Mouse (Mus musculus): ENCODE data around the gene Chuk. TPM values are rescaled to one million over a fixed set of nuclear protein-coding genes. Genes with fewer than 3 reads are reported as not detected.

Chuk gene
- polyA plus RNA-seq (2016; fragmentation: Nextera tagmentation; extraction: Ambion mirVana) = 55.2 and 56.6 TPM in 2 replicates

DNA sequence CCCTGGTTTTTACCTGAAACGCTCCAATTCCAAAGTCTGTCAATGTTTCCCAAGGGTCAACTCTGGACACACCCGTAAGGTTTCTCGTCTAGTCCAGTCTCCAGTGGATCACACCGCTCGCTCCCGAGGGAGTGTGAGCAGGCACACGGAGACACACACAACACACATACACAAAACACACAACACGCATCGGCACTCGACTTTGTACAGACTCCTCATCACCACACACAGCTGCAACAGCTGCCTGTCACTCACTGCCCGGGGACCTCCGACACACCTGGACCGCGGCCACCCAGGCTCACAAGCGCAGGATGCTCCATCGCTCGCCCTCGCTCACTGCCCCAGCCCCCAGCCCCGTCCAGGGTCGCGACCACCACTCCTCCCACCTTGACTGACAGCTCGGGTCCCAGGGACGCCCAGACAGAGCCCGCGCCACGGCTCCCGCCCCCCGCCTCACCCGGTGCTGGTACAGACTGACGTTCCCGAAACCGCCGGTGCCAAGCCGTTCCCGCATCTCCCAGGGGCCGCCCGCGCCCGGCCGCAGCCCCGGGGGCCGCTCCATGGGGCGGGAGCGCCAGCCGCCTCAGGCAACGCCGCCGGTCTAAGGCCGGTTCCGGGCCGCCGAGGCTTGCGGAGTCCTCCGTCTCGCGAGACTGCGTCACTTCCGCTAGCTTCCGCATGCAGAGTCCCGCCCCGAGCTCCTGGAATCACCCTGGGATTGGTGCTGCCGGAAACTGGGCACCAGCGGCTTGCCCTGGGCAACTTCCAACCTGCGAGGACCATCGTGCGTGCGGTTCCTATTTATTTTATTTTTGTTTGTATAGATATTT is at the start of gene Chuk:
Gene Chuk (minus strand): TSS at position 650 of the 830 bp plus-strand sequence.
- Histone ChIP-seq H3K9me3 (no peaks in the 10 kb centered on the region), H3K4me2 (peak within 1 kb of the TSS; percentile 94), H3K27ac (peak within 1 kb of the TSS; percentile 41; the same call in 1 of the 2 replicates), H3K9ac (replicated peaks) (peak within 1 kb of the TSS; percentile 97), H3K4me1 (replicated peaks) (peaks cover 10% of the 10 kb centered on the region), H3K36me3 (peaks cover 32% of the 10 kb centered on the region), H3K4me3 (replicated peaks) (peak within 1 kb of the TSS; percentile 96), H3K27me3 (no peaks in the 10 kb centered on the region; the same call in 1 of the 2 replicates)
- under 1% methylated on average over 67 of the region's 67 CpGs for WGBS
- ATAC-seq (ENCODE audit: insufficient number of reproducible peaks, insufficient read depth, low FRiP score, low TSS enrichment, low read depth) = peak; percentile 95

DNA sequence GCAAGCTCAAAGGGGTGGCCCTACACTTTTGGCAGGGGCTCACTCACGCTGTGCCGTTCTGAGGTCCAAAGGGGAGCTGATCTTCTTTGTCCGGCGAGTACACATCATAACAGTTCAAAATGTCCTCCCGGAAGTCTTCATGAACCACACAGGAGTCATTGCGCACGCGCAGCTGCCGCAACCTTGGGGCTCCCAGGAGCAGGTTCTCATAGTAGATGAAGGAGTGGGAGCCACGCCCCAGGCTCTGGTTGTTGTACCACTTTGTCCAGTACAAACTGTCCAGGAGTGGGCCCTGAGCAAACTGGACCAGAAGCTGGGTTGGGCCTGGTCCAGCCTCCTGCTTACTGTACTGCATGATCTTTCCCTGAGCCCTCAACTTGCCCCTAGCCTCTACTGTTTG is 49.7 kb upstream of the Chuk start:
- no peaks in the 10 kb centered on the region for H3K4me1 ChIP-seq (replicated peaks)
- H3K36me3 ChIP-seq = no peaks in the 10 kb centered on the region
- H3K9me3 ChIP-seq = no peaks in the 10 kb centered on the region
- H3K4me2 ChIP-seq = no peak overlapping the region
- H3K4me3 ChIP-seq (replicated peaks) = no peak overlapping the region
- no peak overlapping the region for H3K9ac ChIP-seq (replicated peaks)
- no peak overlapping the region for H3K27ac ChIP-seq
- WGBS = 93% methylated on average over 10 of the region's 10 CpGs
- peaks cover 29% of the 10 kb centered on the region for H3K27me3 ChIP-seq
- no peak for ATAC-seq (ENCODE audit: insufficient number of reproducible peaks, insufficient read depth, low FRiP score, low TSS enrichment, low read depth)

DNA sequence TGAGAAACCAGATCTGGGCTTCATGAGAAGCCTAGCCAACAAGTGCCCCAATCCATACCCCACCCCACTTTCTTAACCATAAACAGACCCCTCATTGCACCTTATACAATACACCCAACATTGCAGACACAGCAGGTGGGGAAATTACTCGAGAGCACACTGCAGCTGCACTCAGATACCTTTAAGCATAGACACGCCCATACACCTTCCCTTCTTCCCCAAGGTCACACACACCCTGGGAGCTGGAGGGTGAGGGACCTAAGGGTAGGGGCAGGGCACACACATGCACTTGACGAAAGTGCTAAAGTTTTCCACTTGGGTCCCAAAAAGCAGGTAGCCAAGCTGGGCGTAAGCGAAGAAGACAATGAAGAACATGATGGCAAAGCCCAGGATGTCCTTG is 46.5 kb upstream of the Chuk start:
- no peak for ATAC-seq (ENCODE audit: insufficient number of reproducible peaks, insufficient read depth, low FRiP score, low TSS enrichment, low read depth)
- no peaks in the 10 kb centered on the region for H3K36me3 ChIP-seq
- H3K4me1 ChIP-seq (replicated peaks) = no peaks in the 10 kb centered on the region
- H3K4me3 ChIP-seq (replicated peaks) = no peak overlapping the region
- no peak overlapping the region for H3K9ac ChIP-seq (replicated peaks)
- H3K9me3 ChIP-seq = no peaks in the 10 kb centered on the region
- H3K27ac ChIP-seq = no peak overlapping the region
- no peak overlapping the region for H3K4me2 ChIP-seq
- WGBS = 81% methylated on average over 5 of the region's 5 CpGs
- peaks cover 38% of the 10 kb centered on the region for H3K27me3 ChIP-seq

DNA sequence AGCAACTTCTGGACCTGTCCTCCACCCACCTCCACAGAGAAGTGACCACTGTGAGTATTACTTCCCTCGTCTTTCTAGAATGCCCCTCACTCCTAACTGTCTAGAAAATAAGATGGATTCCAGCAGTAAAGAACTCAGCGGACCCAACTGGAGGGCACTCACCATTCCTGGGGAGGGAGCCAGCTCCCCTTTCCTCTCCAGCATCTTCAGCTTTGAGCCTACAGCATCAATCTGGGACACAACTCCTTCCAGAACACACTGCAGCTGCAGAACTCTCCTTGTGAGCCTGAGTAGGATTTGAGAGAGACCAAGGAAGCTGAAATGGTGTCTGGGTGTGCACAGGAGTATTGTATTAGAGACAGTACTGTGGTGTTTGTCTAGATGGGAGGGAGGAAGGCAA is 41.7 kb upstream of the Chuk start:
- Histone ChIP-seq H3K4me2 (no peak overlapping the region), H3K36me3 (peaks cover 8% of the 10 kb centered on the region), H3K27ac (no peak overlapping the region), H3K4me1 (replicated peaks) (peaks cover 7% of the 10 kb centered on the region), H3K9ac (replicated peaks) (no peak overlapping the region), H3K27me3 (peaks cover 27% of the 10 kb centered on the region), H3K4me3 (replicated peaks) (no peak overlapping the region), H3K9me3 (no peaks in the 10 kb centered on the region)
- 70% methylated on average over 2 of the region's 2 CpGs for WGBS
- ATAC-seq (ENCODE audit: insufficient number of reproducible peaks, insufficient read depth, low FRiP score, low TSS enrichment, low read depth) = no peak

DNA sequence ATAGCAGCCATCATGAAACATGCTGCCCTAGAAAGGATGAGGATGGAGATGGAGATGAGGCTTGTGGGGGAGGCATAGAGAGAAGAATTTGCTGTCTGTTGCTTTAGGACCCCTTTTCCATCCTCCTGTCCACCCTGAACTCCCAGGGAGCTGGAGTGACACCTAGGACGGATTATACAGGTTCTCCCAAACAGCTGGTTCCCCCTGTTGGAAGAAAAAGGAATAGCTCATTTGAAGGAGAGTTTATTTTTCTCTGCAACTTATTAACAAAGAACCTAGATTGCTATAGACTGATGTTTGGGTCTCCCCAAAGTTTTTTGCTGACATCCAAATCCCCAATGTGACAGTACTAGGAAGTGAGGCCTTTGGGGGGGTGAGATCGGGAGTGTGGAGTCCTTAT is 41.1 kb upstream of the Chuk start:
- Histone ChIP-seq H3K36me3 (peaks cover 13% of the 10 kb centered on the region), H3K9ac (replicated peaks) (no peak overlapping the region), H3K9me3 (no peaks in the 10 kb centered on the region), H3K4me1 (replicated peaks) (peaks cover 7% of the 10 kb centered on the region), H3K27ac (no peak overlapping the region), H3K4me3 (replicated peaks) (no peak overlapping the region), H3K4me2 (no peak overlapping the region), H3K27me3 (peaks cover 24% of the 10 kb centered on the region)
- WGBS = 28% methylated on average over 2 of the region's 2 CpGs
- no peak for ATAC-seq (ENCODE audit: insufficient number of reproducible peaks, insufficient read depth, low FRiP score, low TSS enrichment, low read depth)

DNA sequence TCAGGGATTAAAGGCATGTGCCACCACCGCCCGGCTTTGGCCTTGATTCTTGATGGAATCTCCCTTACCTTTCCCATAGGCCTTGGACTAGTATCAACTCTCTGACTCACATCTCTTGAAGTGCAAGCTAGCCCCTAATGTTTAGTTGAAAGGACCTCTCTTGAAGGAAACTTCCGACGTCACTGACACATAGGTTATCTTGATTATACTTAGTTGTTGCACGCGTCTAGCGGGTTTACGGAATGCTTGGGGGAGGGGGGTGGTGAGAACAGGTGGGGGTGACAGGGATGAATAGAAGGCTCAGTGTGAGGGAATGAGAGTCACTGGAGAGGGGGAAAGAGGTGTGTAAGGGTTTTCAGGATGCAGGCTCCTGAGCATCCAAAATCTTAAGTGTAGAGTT is 39.7 kb upstream of the Chuk start:
- Histone ChIP-seq H3K4me1 (replicated peaks) (peaks cover 7% of the 10 kb centered on the region), H3K27me3 (peaks cover 14% of the 10 kb centered on the region; the same call in 1 of the 2 replicates), H3K36me3 (peaks cover 27% of the 10 kb centered on the region), H3K9me3 (no peaks in the 10 kb centered on the region), H3K9ac (replicated peaks) (no peak overlapping the region), H3K4me3 (replicated peaks) (no peak overlapping the region), H3K27ac (no peak overlapping the region), H3K4me2 (no peak overlapping the region)
- WGBS = 96% methylated on average over 8 of the region's 8 CpGs
- ATAC-seq (ENCODE audit: insufficient number of reproducible peaks, insufficient read depth, low FRiP score, low TSS enrichment, low read depth) = no peak

DNA sequence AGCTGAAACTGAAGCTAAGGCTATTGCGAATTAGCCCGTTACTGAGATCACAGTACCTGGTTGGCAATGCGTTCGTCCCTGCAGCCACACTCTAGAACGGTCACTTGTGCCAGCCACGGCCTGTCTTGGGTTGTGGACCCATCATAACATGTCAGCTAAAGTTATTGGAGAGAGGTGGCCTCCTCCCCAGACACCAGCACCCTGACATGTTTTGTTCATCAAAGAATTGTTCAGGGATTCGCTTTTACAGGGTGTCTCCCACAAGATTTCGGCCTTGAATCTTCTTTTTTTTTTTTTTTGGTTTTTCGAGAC is 39.2 kb upstream of the Chuk start:
- 62% methylated on average over 9 of the region's 9 CpGs for WGBS
- no peak for ATAC-seq (ENCODE audit: insufficient number of reproducible peaks, insufficient read depth, low FRiP score, low TSS enrichment, low read depth)

DNA sequence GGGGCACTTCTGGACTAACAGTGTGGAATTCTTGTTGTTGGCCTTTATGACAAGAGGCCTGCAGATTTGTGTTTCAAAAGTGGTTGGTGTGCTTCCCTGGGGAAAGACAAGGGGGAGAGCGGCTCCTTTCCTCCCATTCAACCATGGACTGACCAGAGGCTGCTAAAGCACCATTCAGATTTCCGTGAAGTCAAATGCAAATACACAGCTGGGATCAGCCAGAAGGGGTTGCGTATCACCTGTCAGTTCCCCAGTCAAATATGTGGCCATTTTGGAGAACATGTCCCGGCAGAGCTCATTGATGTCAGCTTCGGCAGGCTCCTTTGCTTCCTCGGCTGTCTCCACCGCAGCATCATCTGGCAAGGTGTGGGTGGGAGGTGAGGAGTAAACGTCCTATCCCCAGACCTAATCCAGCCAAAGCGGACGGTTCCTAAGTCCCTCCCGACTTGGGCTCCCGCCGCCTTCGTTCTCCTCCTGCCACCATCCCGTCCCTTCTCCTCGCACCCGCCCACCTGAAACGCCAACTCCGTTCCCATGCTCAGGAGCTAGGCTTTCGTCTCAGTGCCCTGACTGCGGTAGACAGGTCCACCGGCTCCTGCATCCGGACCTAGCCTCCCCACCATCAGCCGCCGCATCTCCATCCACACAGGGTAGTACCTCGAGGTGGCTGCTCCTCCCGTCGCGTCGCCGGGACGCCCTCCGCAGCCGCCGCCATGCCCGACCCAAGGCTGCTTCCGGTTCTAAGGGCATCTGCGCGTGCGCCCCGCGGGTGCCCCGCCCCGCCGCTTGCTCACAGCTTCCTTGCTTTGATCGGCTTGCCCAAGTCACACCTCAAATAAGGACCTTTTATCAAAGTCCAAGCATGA is 38.7 kb upstream of the Chuk start, which contains the start of gene Bloc1s2:
Gene Bloc1s2 (minus strand): TSS at position 745 of the 866 bp plus-strand sequence.
- ATAC-seq (ENCODE audit: insufficient number of reproducible peaks, insufficient read depth, low FRiP score, low TSS enrichment, low read depth) = peak; percentile 81
- Histone ChIP-seq H3K4me1 (replicated peaks) (peaks cover 7% of the 10 kb centered on the region), H3K4me2 (peak within 1 kb of the TSS; percentile 78), H3K27ac (0 out of 2 replicates have a peak within 1 kb of the TSS, but pooled peaks have one; percentile 50), H3K9ac (replicated peaks) (peak within 1 kb of the TSS; percentile 77), H3K9me3 (no peaks in the 10 kb centered on the region), H3K36me3 (peaks cover 37% of the 10 kb centered on the region), H3K4me3 (replicated peaks) (peak within 1 kb of the TSS; percentile 72), H3K27me3 (0 out of 2 replicates have a peak, but pooled peaks cover 9% of the 10 kb centered on the region)
- 3% methylated on average over 46 of the region's 46 CpGs for WGBS

More for the DNA sequence above, 39.2 kb upstream of the Chuk start:
- H3K36me3 ChIP-seq = peaks cover 32% of the 10 kb centered on the region
- H3K27me3 ChIP-seq = peaks cover 13% of the 10 kb centered on the region; the same call in 1 of the 2 replicates
- H3K9ac ChIP-seq (replicated peaks) = peak overlapping the region; percentile 77
- H3K4me3 ChIP-seq (replicated peaks) = peak overlapping the region; percentile 72
- H3K9me3 ChIP-seq = no peaks in the 10 kb centered on the region
- peaks cover 7% of the 10 kb centered on the region for H3K4me1 ChIP-seq (replicated peaks)
- H3K4me2 ChIP-seq = peak overlapping the region; percentile 78
- H3K27ac ChIP-seq = no peak overlapping the region

DNA sequence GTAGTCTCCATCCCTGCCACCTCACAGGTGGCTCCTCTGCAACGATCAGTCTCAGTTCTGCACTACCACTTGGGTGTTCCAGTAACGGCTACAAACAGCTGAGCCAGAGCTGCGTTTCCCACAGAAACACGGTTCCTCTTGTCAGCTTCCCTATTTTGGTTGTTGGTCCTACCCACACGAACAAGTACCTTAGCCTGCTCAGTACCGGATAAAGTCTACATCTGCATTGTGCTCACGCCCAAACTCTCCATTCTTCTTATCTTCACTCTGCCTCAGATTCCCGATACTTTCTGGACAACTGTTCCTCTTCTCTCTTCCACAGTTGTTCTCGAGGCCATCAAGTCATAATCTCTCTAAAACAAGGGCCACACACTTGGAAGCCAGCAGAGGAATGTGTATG is 37.1 kb upstream of the Chuk start:
- WGBS = 88% methylated on average over 9 of the region's 9 CpGs
- Histone ChIP-seq H3K9me3 (no peaks in the 10 kb centered on the region), H3K4me1 (replicated peaks) (peaks cover 7% of the 10 kb centered on the region), H3K27me3 (0 out of 2 replicates have a peak, but pooled peaks cover 9% of the 10 kb centered on the region), H3K36me3 (peaks cover 50% of the 10 kb centered on the region), H3K4me2 (no peak overlapping the region), H3K27ac (no peak overlapping the region), H3K4me3 (replicated peaks) (no peak overlapping the region), H3K9ac (replicated peaks) (no peak overlapping the region)
- no peak for ATAC-seq (ENCODE audit: insufficient number of reproducible peaks, insufficient read depth, low FRiP score, low TSS enrichment, low read depth)

DNA sequence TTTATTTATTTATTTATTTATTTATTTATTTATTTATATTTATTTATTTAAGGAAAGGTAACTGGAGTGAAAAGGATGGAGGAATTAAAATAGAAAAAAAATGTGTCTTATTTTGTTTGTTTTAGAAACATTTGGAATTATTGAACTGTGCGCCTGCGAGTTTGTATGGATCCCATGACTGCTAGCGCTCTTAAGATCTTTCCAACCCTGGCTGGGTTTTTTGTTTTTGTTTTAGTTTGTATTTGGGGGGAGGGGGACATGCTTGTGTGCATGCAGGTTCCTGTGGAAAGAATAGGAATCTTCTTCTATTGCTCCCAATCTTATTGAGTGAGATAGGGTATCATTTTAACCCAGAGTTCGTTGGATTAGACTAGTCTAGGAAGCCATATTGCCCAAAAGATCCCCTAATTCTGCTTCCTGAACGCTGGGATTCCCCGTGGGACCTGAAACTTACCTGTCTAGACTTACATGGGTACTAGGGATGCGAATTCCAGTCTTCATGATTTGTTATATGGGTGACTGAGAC is 28.7 kb upstream of the Chuk start:
- H3K9me3 ChIP-seq = no peaks in the 10 kb centered on the region; the same call in 1 of the 2 replicates
- WGBS = 31% methylated on average over 7 of the region's 7 CpGs
- peak overlapping the region; percentile 53 for H3K4me2 ChIP-seq
- no peak overlapping the region for H3K9ac ChIP-seq (replicated peaks)
- peak overlapping the region; percentile 72 for H3K4me3 ChIP-seq (replicated peaks)
- peaks cover 34% of the 10 kb centered on the region for H3K36me3 ChIP-seq
- no peak for ATAC-seq (ENCODE audit: insufficient number of reproducible peaks, insufficient read depth, low FRiP score, low TSS enrichment, low read depth)
- H3K27me3 ChIP-seq = no peaks in the 10 kb centered on the region
- H3K4me1 ChIP-seq (replicated peaks) = peaks cover 8% of the 10 kb centered on the region
- no peak overlapping the region; the same call in 1 of the 2 replicates for H3K27ac ChIP-seq

Measured in limb, embryonic 12.5 days (tissue).